Mouse (Mus musculus) liver, embryonic 13.5 days (tissue): ENCODE measurements around the gene Tmcc1. TPM values are rescaled to one million over a fixed set of nuclear protein-coding genes. Genes with fewer than 3 reads are reported as not detected.

Experiments used
- ATAC-seq: fragments of 200-750 bp; cut with Nextera tagmentation; 2 replicates; pipeline ENCODE4 v1.8.0; 2017; ENCODE audit warnings: low read depth, mild to moderate bottlenecking, moderate number of reproducible peaks, moderate library complexity
- DNase-seq: peaks from one replicate; pipeline ENCODE4 v3.0.0; 2022
- H3K27ac ChIP-seq: fragments of 300-500 bp; sonication (generic); 2 replicates; pipeline ENCODE4 v1.5.1; 2015; ENCODE audit warnings: moderate library complexity, mild to moderate bottlenecking, inconsistent platforms
- H3K27me3 ChIP-seq: fragments of 300-500 bp; sonication (generic); 2 replicates; pipeline ENCODE4 v1.6.1; 2015; ENCODE audit warnings: mild to moderate bottlenecking, inconsistent platforms
- H3K36me3 ChIP-seq: fragments of 300-500 bp; sonication (generic); 2 replicates; pipeline ENCODE4 v1.6.1; 2015; ENCODE audit warnings: mild to moderate bottlenecking, inconsistent platforms
- H3K4me1 ChIP-seq: fragments of 300-500 bp; sonication (generic); replicated peaks from 2 replicates; pipeline ENCODE4 v1.6.1; 2015; ENCODE audit warnings: inconsistent platforms
- H3K4me2 ChIP-seq: fragments of 300-500 bp; sonication (generic); 2 replicates; pipeline ENCODE4 v1.6.1; 2015; ENCODE audit warnings: inconsistent platforms, mild to moderate bottlenecking, moderate library complexity
- H3K4me3 ChIP-seq: fragments of 300-500 bp; sonication (generic); replicated peaks from 2 replicates; pipeline ENCODE4 v1.5.1; 2015; ENCODE audit warnings: mild to moderate bottlenecking, inconsistent platforms
- H3K9ac ChIP-seq: fragments of 300-500 bp; sonication (generic); 2 replicates; pipeline ENCODE4 v1.6.1; 2015; ENCODE audit warnings: mild to moderate bottlenecking, inconsistent platforms
- H3K9me3 ChIP-seq: fragments of 300-500 bp; sonication (generic); replicated peaks from 2 replicates; pipeline ENCODE4 v1.6.1; 2016; ENCODE audit warnings: inconsistent platforms
- WGBS: fragments of 180-500 bp; shearing (Covaris S2); methylation state at CpG from one replicate; pipeline ENCODE4 v1.1.7; 2015; ENCODE audit not compliant: insufficient replicate concordance; 5-methylcytosine and 5-hydroxymethylcytosine counted together
- polyA plus RNA-seq: library from polyadenylated mRNA; unstranded; fragments of >200 nt; fragmentation: Nextera tagmentation; extraction: Ambion mirVana; gene quantifications from 2 replicates; pipeline ENCODE4 v1.2.1, GENCODE M21; 2015

Gene Tmcc1
- polyA plus RNA-seq, 1 experiment from 2014 or later, result 3.7 TPM

GRCm38 (mm10) chr6:116007561-116008173, 185.6 kb downstream of the Tmcc1 start:
- Histone ChIP-seq H3K36me3 (no peaks in the 10 kb centered on the region), H3K4me3 (no peak overlapping the region), H3K27ac (no peak overlapping the region), H3K4me1 (peaks cover 34% of the 10 kb centered on the region), H3K9ac (no peak overlapping the region), H3K4me2 (0 out of 2 replicates have a peak overlapping the region, but pooled peaks have one; percentile 12), H3K27me3 (no peaks in the 10 kb centered on the region), H3K9me3 (no peaks in the 10 kb centered on the region)
- 6% methylated on average over 6 of the region's 9 CpGs for WGBS
- no peak for DNase-seq
- no peak for ATAC-seq

DNA sequence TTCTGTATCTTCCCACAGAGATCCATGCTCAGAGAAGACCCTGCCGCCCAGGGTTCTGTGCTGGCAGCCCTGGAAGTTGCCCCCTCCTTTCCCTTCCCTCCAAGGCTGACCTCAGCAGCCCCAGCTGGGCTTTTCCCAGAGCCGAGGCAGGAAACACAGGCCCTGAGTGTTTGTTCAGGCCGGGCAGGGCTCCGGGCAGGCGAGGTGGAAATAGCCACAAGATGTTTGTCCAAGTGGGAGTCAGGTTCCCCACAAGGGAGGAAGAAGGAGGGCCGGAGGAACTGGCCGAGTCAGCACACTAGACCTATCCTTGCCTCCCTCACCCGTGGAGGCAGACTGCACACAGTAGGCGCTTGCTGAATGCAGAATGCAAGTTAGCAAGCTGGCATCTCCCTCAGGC, 186.6 kb downstream of the Tmcc1 start:
- no peak for DNase-seq
- no peaks in the 10 kb centered on the region for H3K36me3 ChIP-seq
- WGBS, result 32% methylated on average over 9 of the region's 9 CpGs

GRCm38 (mm10) chr6:116005959-116006288, 187.4 kb downstream of the Tmcc1 start:
- peaks cover 45% of the 10 kb centered on the region for H3K4me1 ChIP-seq
- no peak overlapping the region for H3K4me3 ChIP-seq
- H3K9me3 ChIP-seq, result no peaks in the 10 kb centered on the region
- H3K9ac ChIP-seq, result no peak overlapping the region
- H3K4me2 ChIP-seq, result no peak overlapping the region
- no peaks in the 10 kb centered on the region for H3K27me3 ChIP-seq
- ATAC-seq (no peak), DNase-seq (no peak)
- 71% methylated on average over 4 of the region's 4 CpGs for WGBS
- no peak overlapping the region for H3K27ac ChIP-seq
- H3K36me3 ChIP-seq, result no peaks in the 10 kb centered on the region

More for the DNA sequence above, 186.6 kb downstream of the Tmcc1 start:
- no peak for ATAC-seq
- H3K9me3 ChIP-seq, result no peaks in the 10 kb centered on the region
- H3K4me3 ChIP-seq, result no peak overlapping the region
- no peaks in the 10 kb centered on the region for H3K27me3 ChIP-seq
- H3K4me1 ChIP-seq, result peaks cover 43% of the 10 kb centered on the region
- 0 out of 2 replicates have a peak overlapping the region, but pooled peaks have one; percentile 23 for H3K27ac ChIP-seq
- no peak overlapping the region for H3K9ac ChIP-seq
- no peak overlapping the region for H3K4me2 ChIP-seq

DNA sequence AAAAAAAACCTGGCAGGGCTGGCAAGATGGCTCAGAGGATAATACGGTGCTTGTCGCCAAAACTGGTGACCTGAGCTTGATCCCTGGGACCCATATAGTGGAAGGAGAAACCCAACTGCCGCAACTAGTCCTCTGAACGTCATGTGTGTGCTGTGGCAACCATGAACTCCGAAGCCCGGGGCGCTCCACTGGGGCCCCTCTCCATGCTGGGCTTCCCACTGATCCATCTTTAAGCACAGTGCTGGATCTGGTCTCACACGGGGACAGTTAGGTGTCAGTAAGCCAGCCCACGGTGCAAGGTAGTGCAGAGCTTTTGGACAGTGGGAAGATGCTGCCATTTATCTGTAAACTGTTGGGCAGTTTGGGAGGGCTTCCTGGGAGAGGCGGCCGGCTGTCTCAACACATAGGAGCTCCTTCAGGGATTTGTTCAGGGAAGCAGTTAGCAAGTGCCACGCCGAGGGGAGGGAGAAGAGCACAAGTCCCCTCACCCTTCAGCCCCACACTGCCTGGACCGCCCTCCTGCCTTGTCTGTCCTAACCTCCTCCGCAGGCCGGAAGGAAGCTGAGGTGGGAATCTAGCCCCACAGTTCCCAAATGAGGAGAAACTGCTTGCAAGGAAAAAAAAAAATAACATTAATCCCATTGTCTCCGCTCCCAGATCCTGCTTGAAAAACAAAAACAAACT, 187.9 kb downstream of the Tmcc1 start:
- no peaks in the 10 kb centered on the region for H3K27me3 ChIP-seq
- peaks cover 45% of the 10 kb centered on the region for H3K4me1 ChIP-seq
- H3K36me3 ChIP-seq, result no peaks in the 10 kb centered on the region
- ATAC-seq, result no peak
- no peak overlapping the region for H3K9ac ChIP-seq
- WGBS, result 63% methylated on average over 17 of the region's 17 CpGs
- no peak overlapping the region; the same call in 1 of the 2 replicates for H3K27ac ChIP-seq
- no peak for DNase-seq
- no peak overlapping the region for H3K4me3 ChIP-seq
- H3K9me3 ChIP-seq, result no peaks in the 10 kb centered on the region
- no peak overlapping the region for H3K4me2 ChIP-seq

DNA sequence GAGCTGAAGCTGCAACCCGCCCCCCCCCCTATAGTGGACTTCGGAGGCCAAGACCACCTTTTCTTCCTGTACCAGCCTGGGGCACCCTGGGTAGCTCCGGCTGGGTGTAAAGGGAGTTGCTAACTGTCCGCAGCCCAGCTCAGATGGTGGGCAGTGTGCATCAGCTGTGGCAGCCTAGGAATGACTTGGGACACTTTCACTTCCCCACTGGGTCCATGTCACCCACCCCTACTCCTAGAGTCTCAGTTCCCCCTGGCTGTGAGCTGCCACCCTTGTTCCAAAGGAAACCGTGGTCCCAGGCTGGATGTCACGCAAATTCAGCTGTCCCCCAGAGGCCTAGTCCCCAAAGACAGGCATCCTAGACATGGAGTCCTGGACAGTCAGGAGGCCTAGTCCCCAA, 188.6 kb downstream of the Tmcc1 start:
- Histone ChIP-seq H3K9me3 (no peaks in the 10 kb centered on the region), H3K9ac (no peak overlapping the region), H3K4me1 (peaks cover 45% of the 10 kb centered on the region), H3K4me3 (0 out of 2 replicates have a peak overlapping the region, but pooled peaks have one; percentile 6), H3K27ac (peak overlapping the region; percentile 70; the same call in 1 of the 2 replicates), H3K27me3 (no peaks in the 10 kb centered on the region), H3K4me2 (peak overlapping the region; percentile 48; the same call in 1 of the 2 replicates), H3K36me3 (no peaks in the 10 kb centered on the region)
- WGBS, result 69% methylated on average over 6 of the region's 6 CpGs
- no peak for DNase-seq
- no peak for ATAC-seq

DNA sequence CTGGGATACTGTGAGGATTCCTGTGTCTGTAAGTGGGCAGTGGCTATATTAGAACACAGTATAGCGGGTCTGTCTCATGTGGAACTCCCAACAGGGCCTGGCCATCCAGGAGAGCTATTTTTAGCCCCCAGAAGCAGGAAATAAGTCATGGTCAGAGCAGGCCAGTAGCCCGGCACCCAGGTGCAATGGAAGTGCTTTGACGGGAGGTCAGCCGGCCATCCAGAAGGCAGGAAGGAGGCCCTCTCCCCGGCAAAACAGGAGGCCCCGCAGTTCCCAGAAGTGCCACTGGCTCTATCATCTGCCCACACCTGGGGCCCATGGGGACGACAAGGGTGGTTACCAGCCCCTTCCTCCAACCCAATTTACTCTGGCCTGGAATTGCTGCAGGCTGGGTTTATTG, 189.2 kb downstream of the Tmcc1 start:
- no peaks in the 10 kb centered on the region for H3K9me3 ChIP-seq
- peak overlapping the region; percentile 23; the same call in 1 of the 2 replicates for H3K9ac ChIP-seq
- H3K27me3 ChIP-seq, result no peaks in the 10 kb centered on the region
- ATAC-seq (peak; percentile 19), DNase-seq (no peak)
- H3K4me3 ChIP-seq, result peak overlapping the region; percentile 6; the same call in 1 of the 2 replicates
- H3K4me1 ChIP-seq, result peaks cover 47% of the 10 kb centered on the region
- H3K36me3 ChIP-seq, result no peaks in the 10 kb centered on the region
- peak overlapping the region; percentile 70 for H3K27ac ChIP-seq
- WGBS, result 9% methylated on average over 7 of the region's 7 CpGs
- H3K4me2 ChIP-seq, result peak overlapping the region; percentile 48

- peak overlapping the region; percentile 70 for H3K27ac ChIP-seq
- peaks cover 50% of the 10 kb centered on the region for H3K4me1 ChIP-seq
- H3K9me3 ChIP-seq, result no peaks in the 10 kb centered on the region
- ATAC-seq (no peak), DNase-seq (no peak)
- no peaks in the 10 kb centered on the region for H3K36me3 ChIP-seq
- no peaks in the 10 kb centered on the region for H3K27me3 ChIP-seq
- H3K4me3 ChIP-seq, result peak overlapping the region; percentile 6; the same call in 1 of the 2 replicates
- peak overlapping the region; percentile 23; the same call in 1 of the 2 replicates for H3K9ac ChIP-seq
- 4% methylated on average over 5 of the region's 5 CpGs for WGBS
- H3K4me2 ChIP-seq, result peak overlapping the region; percentile 48
Measured at GRCm38 (mm10) chr6:116003516-116003915, 189.8 kb downstream of the Tmcc1 start.

DNA sequence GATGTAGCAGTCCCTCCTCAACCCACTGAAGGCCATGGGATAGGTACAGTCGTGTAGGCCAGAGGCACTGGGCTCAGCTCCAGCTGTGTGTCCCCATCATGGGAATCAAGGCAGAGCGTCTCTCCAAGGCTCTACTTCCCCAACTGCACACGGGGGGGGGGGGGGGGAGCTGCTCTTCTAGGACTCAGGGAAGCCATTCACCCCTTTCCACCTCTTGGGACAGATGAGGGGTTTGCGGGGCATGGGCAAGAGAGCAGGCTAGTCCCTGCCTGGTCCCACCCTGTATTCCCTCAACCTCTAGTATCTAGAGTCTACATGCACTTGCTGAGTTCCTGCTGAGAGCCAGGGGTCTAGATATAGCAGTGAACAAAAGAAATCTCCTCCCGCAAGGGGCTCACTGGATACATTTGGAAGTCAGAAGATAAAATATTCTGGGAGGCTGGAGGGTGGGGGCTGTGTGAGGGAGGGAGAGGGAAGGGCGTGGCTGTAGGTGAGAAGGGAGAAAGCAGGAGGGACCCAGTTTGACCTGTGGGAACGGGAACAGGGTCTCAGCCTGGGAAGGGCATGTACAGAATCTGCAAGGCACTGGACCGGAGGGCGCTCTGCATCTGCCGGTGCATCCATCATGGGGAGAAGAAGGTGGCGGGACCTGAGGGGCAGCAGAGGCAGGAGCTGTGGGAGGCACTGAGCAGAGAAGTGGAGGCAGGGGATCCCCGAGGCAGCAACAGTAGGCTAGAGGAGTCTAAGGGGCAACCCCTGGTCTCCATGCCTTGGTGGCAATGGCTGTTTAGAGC, 190.8 kb downstream of the Tmcc1 start:
- no peaks in the 10 kb centered on the region for H3K27me3 ChIP-seq
- no peak for DNase-seq
- H3K27ac ChIP-seq, result no peak overlapping the region
- H3K9me3 ChIP-seq, result no peaks in the 10 kb centered on the region
- peak; percentile 39 for ATAC-seq
- peaks cover 54% of the 10 kb centered on the region for H3K4me1 ChIP-seq
- no peaks in the 10 kb centered on the region for H3K36me3 ChIP-seq
- H3K9ac ChIP-seq, result no peak overlapping the region
- 0 out of 2 replicates have a peak overlapping the region, but pooled peaks have one; percentile 14 for H3K4me2 ChIP-seq
- 41% methylated on average over 12 of the region's 12 CpGs for WGBS
- H3K4me3 ChIP-seq, result no peak overlapping the region

DNA sequence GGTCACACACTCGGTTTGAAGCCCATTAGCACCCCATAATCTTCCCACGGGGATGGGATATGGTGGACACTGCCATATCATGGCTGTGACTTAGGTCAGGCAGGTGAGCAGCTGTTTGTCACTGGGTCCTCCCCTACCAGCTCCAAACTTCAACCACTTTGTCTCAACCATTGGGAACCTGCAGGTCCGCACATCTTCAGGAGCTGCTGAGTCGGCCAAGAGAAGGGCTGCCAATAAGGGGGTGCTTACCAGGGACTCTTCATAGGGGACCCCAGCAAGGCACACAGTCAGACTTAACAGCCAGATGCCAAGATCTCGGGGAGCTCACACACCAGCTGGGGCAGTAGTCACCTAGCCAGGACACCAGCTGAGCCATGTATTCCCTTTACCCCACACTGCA, 192.4 kb downstream of the Tmcc1 start:
- Histone ChIP-seq H3K27ac (no peak overlapping the region), H3K36me3 (no peaks in the 10 kb centered on the region), H3K4me2 (no peak overlapping the region), H3K4me3 (no peak overlapping the region), H3K27me3 (peaks cover 10% of the 10 kb centered on the region), H3K9ac (no peak overlapping the region), H3K9me3 (no peaks in the 10 kb centered on the region), H3K4me1 (peaks cover 52% of the 10 kb centered on the region)
- 63% methylated on average over 5 of the region's 5 CpGs for WGBS
- ATAC-seq (no peak), DNase-seq (no peak)

- ATAC-seq (no peak), DNase-seq (no peak)
- WGBS, result 63% methylated on average over 2 of the region's 2 CpGs
- Histone ChIP-seq H3K27me3 (peaks cover 23% of the 10 kb centered on the region), H3K27ac (no peak overlapping the region), H3K4me2 (no peak overlapping the region), H3K4me1 (peaks cover 54% of the 10 kb centered on the region), H3K36me3 (no peaks in the 10 kb centered on the region), H3K4me3 (no peak overlapping the region), H3K9ac (no peak overlapping the region), H3K9me3 (no peaks in the 10 kb centered on the region)
Measured at GRCm38 (mm10) chr6:115999227-115999626, 194.1 kb downstream of the Tmcc1 start.

DNA sequence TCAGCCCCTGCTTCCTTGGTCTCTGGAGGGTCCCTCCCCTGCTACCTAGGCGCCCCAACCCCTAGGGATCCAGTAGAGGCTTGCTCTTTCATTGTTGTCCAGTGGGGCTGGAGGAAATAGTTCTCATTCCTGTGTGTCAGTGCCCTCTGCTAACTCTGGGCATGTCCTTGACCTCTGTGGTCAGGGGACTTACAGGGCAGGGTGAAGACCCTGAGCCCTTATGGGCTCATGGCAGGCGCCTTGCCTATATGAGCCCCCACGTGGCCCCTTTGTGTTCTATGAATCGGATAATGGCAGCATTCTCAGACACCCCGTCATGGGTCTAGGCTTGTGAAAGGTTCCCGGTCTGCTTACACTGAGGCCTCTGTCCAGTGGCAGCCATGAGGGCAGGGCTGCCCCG, 194.5 kb downstream of the Tmcc1 start:
- Histone ChIP-seq H3K36me3 (no peaks in the 10 kb centered on the region), H3K27ac (no peak overlapping the region), H3K27me3 (peaks cover 28% of the 10 kb centered on the region), H3K9me3 (no peaks in the 10 kb centered on the region), H3K4me3 (no peak overlapping the region), H3K4me1 (peaks cover 54% of the 10 kb centered on the region), H3K9ac (no peak overlapping the region), H3K4me2 (no peak overlapping the region)
- ATAC-seq (no peak), DNase-seq (no peak)
- 68% methylated on average over 7 of the region's 7 CpGs for WGBS
